Mouse (Mus musculus): ENCODE data around the gene Papln. TPM values are rescaled to one million over a fixed set of nuclear protein-coding genes. Genes with fewer than 3 reads are reported as not detected.

Gene Papln
- total RNA-seq (2021), result 1 to 10 TPM; 2.4 to 3.7 TPM
- long read RNA-seq, result 0 reads

DNA sequence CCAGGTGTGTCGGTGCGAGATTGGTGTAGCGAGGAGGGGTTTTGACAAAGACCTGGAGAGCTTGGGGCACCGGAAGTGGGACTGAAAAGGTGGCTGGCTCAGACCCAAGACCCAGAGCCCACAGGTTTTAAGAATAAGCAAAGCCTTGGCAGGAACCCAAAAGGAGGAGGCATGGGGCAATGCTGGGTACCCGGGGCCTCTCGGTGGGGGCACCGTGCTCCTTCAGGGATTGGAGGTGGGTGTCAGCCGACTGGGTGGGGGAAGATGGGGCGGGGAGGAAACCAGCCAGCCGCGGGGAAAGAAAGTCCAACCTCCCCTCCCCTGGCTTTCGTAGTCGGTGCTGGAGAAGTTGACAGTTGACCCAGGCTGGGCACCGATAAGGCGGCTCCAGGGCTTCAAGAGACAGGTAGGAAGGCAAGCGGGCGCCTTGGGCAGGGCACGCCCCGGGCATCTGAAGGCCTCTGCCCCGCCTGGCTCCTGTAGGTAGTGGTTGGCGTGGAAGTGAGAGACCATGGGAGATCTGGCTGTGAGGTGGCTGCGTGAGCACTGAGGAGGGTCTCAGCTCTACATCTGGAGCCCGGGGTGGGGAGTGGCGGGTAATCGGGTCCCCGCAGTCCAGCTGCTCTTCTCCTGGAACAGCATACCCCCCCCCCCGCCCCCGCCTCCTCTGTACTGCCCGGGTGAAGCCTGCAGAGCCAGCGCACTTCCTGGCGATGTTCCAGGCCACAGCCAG is at the start of gene Papln:
Gene Papln (plus strand): TSS at position 324 of the 733 bp plus-strand sequence.
- no peak for DNase-seq (ENCODE audit: low spot score in 2 of 2)

GRCm38 (mm10) chr12:83713749-83714148 is 49.7 kb upstream of the Papln start:
- peak; percentile 31 to 86 for DNase-seq (ENCODE audit: low spot score in 2 of 2)

- peak; percentile 44 to 68 for DNase-seq (ENCODE audit: low spot score in 2 of 2)
Measured at GRCm38 (mm10) chr12:83716416-83717184, 46.8 kb upstream of the Papln start.

GRCm38 (mm10) chr12:83719431-83719830 is 44.0 kb upstream of the Papln start:
- no peak for DNase-seq (ENCODE audit: low spot score in 2 of 2)

GRCm38 (mm10) chr12:83721281-83721680 is 42.2 kb upstream of the Papln start:
- DNase-seq (ENCODE audit: low spot score in 2 of 2), result peak in 1 of 2 experiments; percentile 22

DNA sequence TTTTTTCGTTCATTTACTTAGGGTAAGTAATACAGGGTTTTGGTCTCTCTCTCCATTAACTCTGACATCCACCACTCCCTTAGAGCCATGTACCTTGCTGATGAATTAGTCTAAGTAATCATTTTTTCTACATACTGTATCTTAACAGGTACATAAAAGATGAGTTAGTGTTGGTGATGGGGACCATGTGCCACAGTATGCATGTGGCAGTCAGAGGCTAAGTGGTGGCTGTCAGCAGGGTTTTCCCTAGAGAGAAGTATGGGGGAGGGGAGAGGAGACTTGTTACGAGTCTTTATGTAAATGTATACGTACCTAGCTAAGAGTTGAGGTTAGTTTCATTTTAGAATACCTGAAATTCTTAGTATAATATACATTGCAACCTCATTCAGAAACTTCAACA is 40.4 kb upstream of the Papln start:
- no peak for DNase-seq (ENCODE audit: low spot score in 2 of 2)

DNA sequence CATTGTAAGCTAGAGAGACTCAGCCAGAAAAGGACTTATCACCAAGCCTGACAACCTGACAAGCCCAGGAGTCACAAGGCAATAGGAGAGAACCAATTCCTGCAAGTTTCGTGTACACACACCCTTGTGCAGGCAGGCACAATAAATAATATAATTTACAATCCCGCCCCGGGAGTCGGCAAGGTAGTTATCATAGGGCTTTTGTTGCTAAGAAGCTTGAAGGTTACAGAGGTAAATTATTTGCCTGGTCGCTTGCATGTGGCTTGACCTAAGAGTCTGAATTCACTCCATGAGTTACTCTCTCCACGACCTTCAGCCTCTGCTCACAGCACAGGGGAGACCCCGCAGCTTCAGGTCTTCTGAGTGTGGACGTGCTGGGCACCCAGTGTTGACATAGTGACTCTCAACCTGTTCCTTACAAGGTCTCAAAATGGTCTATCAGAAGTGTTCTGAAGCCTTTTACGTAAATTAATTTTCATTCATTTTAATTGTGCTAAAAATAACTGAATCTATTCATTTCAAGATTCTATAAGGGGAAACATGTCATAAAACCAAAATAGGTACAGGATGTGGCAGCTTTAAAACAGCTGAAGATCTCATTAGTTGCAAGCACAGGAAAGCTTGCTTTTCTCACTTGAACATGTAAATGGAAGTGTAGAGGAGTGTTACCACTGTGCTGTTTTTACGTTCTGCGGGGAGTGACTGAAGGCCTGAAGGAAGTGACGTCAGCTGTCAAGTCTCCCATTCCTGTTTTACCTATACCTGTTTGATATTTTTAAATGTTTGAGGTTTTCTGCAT is 36.7 kb upstream of the Papln start:
- DNase-seq (ENCODE audit: low spot score in 2 of 2), result no peak

- no peak for DNase-seq (ENCODE audit: low spot score in 2 of 2)
Measured at GRCm38 (mm10) chr12:83732225-83732624, 31.2 kb upstream of the Papln start.

- DNase-seq (ENCODE audit: low spot score in 2 of 2), result no peak
Measured at GRCm38 (mm10) chr12:83734047-83734446, 29.4 kb upstream of the Papln start.

DNA sequence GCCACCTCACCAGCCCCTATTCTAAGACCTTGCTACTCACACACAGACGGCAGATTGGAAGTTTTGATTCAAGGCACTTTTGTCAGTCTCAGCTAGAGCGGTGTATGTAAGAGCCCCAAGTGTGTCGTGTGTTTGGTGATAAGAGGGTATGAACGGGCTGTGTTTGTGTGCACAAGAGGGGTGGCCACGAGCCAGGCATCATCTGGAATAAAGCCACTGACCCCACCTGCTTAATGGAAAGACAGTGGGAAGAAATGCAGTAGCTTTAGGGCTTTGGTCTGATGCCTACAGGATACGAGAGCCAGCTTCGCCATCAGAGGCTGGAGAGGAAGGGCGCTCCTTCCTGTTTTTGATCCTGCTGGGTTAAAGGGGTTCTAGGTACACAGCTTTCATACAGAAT is 27.2 kb upstream of the Papln start:
- DNase-seq (ENCODE audit: low spot score in 2 of 2), result no peak

DNA sequence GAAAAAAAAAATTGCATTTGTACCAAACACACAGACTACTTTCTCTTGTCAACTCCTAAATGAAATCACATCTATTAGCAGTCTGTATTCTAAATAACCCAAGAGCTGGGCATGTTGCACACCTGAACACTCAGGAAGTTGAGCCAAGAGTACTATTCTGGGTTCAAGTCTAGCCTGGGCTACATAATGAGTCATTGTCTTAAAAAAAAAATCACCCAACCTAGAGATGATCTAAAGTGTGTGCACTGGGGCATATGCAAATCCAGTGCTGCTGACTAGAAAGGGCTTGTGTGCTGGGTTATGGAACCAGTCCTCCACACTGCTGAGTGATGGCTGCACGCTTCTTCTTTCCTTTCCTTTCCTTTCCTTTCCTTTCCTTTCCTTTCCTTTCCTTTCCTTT is 24.8 kb upstream of the Papln start:
- no peak for DNase-seq (ENCODE audit: low spot score in 2 of 2)

GRCm38 (mm10) chr12:83741722-83742121 is 21.7 kb upstream of the Papln start:
- no peak for DNase-seq (ENCODE audit: low spot score in 2 of 2)

- DNase-seq (ENCODE audit: low spot score in 2 of 2), result peak in 1 of 2 experiments; percentile 23
Measured at GRCm38 (mm10) chr12:83742834-83743233, 20.6 kb upstream of the Papln start.

GRCm38 (mm10) chr12:83743712-83744111 is 19.7 kb upstream of the Papln start:
- no peak for DNase-seq (ENCODE audit: low spot score in 2 of 2)

DNA sequence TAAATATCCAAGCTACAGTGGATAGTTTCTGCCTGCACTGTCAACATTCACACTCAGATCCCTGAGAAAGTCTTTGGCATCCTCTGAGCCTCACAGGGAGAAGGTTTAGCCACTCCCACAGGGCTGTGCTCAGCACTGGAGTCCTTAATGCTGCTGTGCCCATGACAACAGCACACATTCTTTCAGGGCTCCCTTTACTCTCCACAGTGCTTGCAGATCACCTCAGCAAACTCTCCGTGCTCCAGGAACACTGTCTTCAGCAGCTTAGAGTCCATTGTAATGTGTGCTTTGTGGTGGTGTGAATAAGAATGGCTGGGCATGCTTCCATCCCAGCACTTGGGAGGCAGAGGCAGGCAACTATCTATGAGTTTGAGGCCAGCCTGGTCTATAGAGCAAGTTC is 14.2 kb upstream of the Papln start:
- no peak for DNase-seq (ENCODE audit: low spot score in 2 of 2)

- no peak for DNase-seq (ENCODE audit: low spot score in 2 of 2)
Measured at GRCm38 (mm10) chr12:83752495-83752894, 10.9 kb upstream of the Papln start.

- no peak for DNase-seq (ENCODE audit: low spot score in 2 of 2)
Measured at GRCm38 (mm10) chr12:83758735-83759134, 4.7 kb upstream of the Papln start.

DNA sequence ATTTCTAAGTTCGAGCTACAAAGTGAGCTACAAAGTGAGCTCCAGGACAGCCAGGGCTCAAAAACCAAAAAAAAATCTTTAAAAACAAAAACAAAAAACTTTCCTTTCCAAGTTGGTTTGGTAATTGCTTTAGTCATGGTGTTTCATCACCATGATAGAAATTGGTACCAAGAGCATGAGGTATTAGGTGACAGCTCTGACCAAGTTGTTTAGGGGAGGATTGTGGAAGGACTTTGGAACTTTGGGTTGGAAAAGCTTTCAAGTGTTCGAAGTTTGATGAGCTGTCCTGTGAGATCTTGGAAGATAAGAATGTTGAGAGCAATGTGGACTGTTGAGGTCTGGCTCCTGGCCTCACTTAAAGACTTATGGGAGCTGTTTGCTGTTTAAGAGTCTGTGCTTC is 3.2 kb upstream of the Papln start:
- DNase-seq (ENCODE audit: low spot score in 2 of 2), result no peak

GRCm38 (mm10) chr12:83762706-83763105 is 728 bp upstream of the Papln start:
- no peak for DNase-seq (ENCODE audit: low spot score in 2 of 2)

GRCm38 (mm10) chr12:83764044-83764365 is 571 bp downstream of the Papln start:
- no peak for DNase-seq (ENCODE audit: low spot score in 2 of 2)

GRCm38 (mm10) chr12:83764519-83764918 is 1.1 kb downstream of the Papln start:
- no peak for DNase-seq (ENCODE audit: low spot score in 2 of 2)
